Comparison of ENCODE assay signal across 10 mouse cellular contexts in the genomic region with DNA sequence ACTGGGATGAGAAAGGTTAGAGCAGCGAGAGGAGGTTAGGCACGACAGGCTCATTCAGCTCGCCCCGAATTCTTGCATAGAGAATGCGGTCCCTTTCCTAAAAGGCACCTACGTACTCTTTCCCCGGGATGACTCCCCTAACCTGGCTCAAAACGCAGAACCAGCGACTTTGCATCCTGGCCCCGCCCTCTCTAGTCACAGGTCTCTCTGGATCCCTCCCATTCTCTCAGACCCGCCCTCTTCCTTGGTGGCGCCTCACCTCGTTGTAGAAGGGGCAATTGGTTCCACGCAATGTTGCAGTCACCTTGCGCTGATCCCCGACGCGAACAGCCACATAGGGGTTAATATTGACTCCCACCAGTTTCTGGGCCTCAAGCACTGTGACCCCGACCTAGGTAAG. TPM values are rescaled to one million over a fixed set of nuclear protein-coding genes. Genes with fewer than 3 reads are reported as not detected.
A peak's percentile ranks its signal among the peaks of the same experiment; 100 is the strongest.
DNase-seq lines count a peak whose midpoint lies in the region; ATAC-seq and TF ChIP-seq lines count a peak whose summit lies in the region.
"Had no signal": no experiment of that assay in that cellular context is flagged by ENCODE, and none has a peak within 500 bp of the region (broad histone marks: within the 10 kb centered on the region; RNA-seq: fewer than 3 reads in every experiment).

No protein-coding gene starts in this region.

- 7% methylated on average over 19 of the region's 19 CpGs for WGBS in heart, embryonic 10.5 days
- 9% methylated on average over 19 of the region's 19 CpGs for WGBS in hindbrain, postnatal 0 days
- 6% methylated on average over 19 of the region's 19 CpGs for WGBS in lung, postnatal 0 days
- WGBS in heart, adult 2 months: 18% methylated on average over 19 of the region's 19 CpGs

- no peak for ATAC-seq in hindbrain, postnatal 0 days
- peak; percentile 47; the same call in 1 of the 2 replicates for ATAC-seq in lung, postnatal 0 days

- intact Hi-C loops in heart, adult 2 months (cut with DNase I): no loop called here

- TF ChIP-seq CTCF in hindbrain, postnatal 0 days (IDR thresholded peaks at IDR 0.05; ENCODE audit: low read depth): no peak
- no peak for TF ChIP-seq CTCF in lung, postnatal 0 days (IDR thresholded peaks at IDR 0.05)
- TF ChIP-seq CTCF in heart, adult 2 months (IDR thresholded peaks at IDR 0.05): no peak

- H3K27me3 ChIP-seq in heart, embryonic 10.5 days (ENCODE audit: insufficient read depth, poor library complexity, severe bottlenecking): peaks cover 76% of the 10 kb centered on the region
- no peaks in the 10 kb centered on the region for H3K27me3 ChIP-seq in hindbrain, postnatal 0 days (ENCODE audit: insufficient read depth, low read length)
- H3K27me3 ChIP-seq in lung, postnatal 0 days (replicated peaks; ENCODE audit: insufficient read depth, low read length): no peaks in the 10 kb centered on the region
- H3K27me3 ChIP-seq in heart, adult 2 months (ENCODE audit: control insufficient read depth, insufficient read depth, low read length): peaks cover 4% of the 10 kb centered on the region; the same call in 1 of the 2 replicates

- no peaks in the 10 kb centered on the region for H3K79me2 ChIP-seq in heart, adult 2 months (replicated peaks; ENCODE audit: control insufficient read depth, insufficient read depth, low read length)

- no peaks in the 10 kb centered on the region for H3K36me3 ChIP-seq in heart, embryonic 10.5 days
- H3K36me3 ChIP-seq in hindbrain, postnatal 0 days (ENCODE audit: insufficient read depth, low read length): no peaks in the 10 kb centered on the region
- no peaks in the 10 kb centered on the region for H3K36me3 ChIP-seq in lung, postnatal 0 days (ENCODE audit: insufficient read depth, low read length)
- no peaks in the 10 kb centered on the region for H3K36me3 ChIP-seq in heart, adult 2 months (ENCODE audit: control insufficient read depth, insufficient read depth, low read length)

- H3K9ac ChIP-seq in hindbrain, postnatal 0 days (replicated peaks; ENCODE audit: low read length): no peak overlapping the region
- H3K9ac ChIP-seq in lung, postnatal 0 days (replicated peaks; ENCODE audit: low read depth): no peak overlapping the region
- no peak overlapping the region for H3K9ac ChIP-seq in heart, adult 2 months (ENCODE audit: low read depth, low read length)

- H3K4me3 ChIP-seq in heart, embryonic 10.5 days: peak overlapping the region; percentile 33
- no peak overlapping the region for H3K4me3 ChIP-seq in hindbrain, postnatal 0 days (ENCODE audit: low read length)
- H3K4me3 ChIP-seq in lung, postnatal 0 days (ENCODE audit: low read depth, low read length): no peak overlapping the region
- H3K4me3 ChIP-seq in heart, adult 2 months: no peak overlapping the region

- H3K4me1 ChIP-seq in heart, embryonic 10.5 days: peaks cover 7% of the 10 kb centered on the region; the same call in 1 of the 2 replicates
- no peaks in the 10 kb centered on the region for H3K4me1 ChIP-seq in hindbrain, postnatal 0 days (ENCODE audit: insufficient read depth, low read length)
- H3K4me1 ChIP-seq in lung, postnatal 0 days (ENCODE audit: insufficient read depth, low read depth, low read length): no peaks in the 10 kb centered on the region
- H3K4me1 ChIP-seq in heart, adult 2 months (ENCODE audit: control insufficient read depth, insufficient read depth, low read length): no peaks in the 10 kb centered on the region

- H3K9me3 ChIP-seq in heart, embryonic 10.5 days: no peaks in the 10 kb centered on the region
- no peaks in the 10 kb centered on the region for H3K9me3 ChIP-seq in hindbrain, postnatal 0 days (ENCODE audit: low read length)
- no peaks in the 10 kb centered on the region for H3K9me3 ChIP-seq in lung, postnatal 0 days (ENCODE audit: low read length)

- DNase-seq in heart, embryonic 10.5 days (ENCODE audit: low spot score): no peak
- no peak for DNase-seq in heart, postnatal 4 days
- DNase-seq in ES-CJ7 (ENCODE audit: low read depth, low spot score): peak; percentile 46
- no peak for DNase-seq in hindbrain, postnatal 0 days (ENCODE audit: low spot score)
- DNase-seq in lung, postnatal 0 days (ENCODE audit: low spot score): peak; percentile 48
- no peak for DNase-seq in right cerebral cortex, postnatal 36 days (ENCODE audit: low spot score in 2 of 2)
- DNase-seq in ovary, postnatal 10 days (ENCODE audit: low spot score): no peak
- DNase-seq in heart, adult 2 months: no peak
- DNase-seq: cerebellum, adult 9-10 months had no signal

- no peak overlapping the region for H3K27ac ChIP-seq in heart, embryonic 10.5 days
- H3K27ac ChIP-seq in hindbrain, postnatal 0 days: no peak overlapping the region
- H3K27ac ChIP-seq in lung, postnatal 0 days (ENCODE audit: low read length): no peak overlapping the region
- H3K27ac ChIP-seq in heart, adult 2 months: no peak overlapping the region
- H3K27ac ChIP-seq: macrophage had no signal

- TF ChIP-seq EP300 in lung, postnatal 0 days (IDR thresholded peaks at IDR 0.05): no peak
- TF ChIP-seq EP300 in heart, adult 2 months (IDR thresholded peaks at IDR 0.05; ENCODE audit: insufficient read depth, low read depth, low read length): no peak

- H3K4me2 ChIP-seq in hindbrain, postnatal 0 days (ENCODE audit: low read depth, low read length): peak overlapping the region; percentile 28; the same call in 1 of the 2 replicates
- 0 out of 2 replicates have a peak overlapping the region, but pooled peaks have one; percentile 19 for H3K4me2 ChIP-seq in lung, postnatal 0 days (replicated peaks; ENCODE audit: low read depth, low read length)

- no peak for TF ChIP-seq POLR2A in heart, adult 2 months (IDR thresholded peaks at IDR 0.05; ENCODE audit: insufficient read depth, low read depth, low read length)

RNA-seq across cellular contexts. Expression of a gene that starts 4.8 kb away (rescaled TPM):
- not detected in 2 replicates for polyA plus RNA-seq in heart, embryonic 10.5 days (2016; fragmentation: Nextera tagmentation; extraction: Ambion mirVana)
- total RNA-seq in heart, postnatal 4 days (2021): not detected
- total RNA-seq in hindbrain, postnatal 0 days (2014; rRNA removed): not detected in 2 replicates
- polyA plus RNA-seq in hindbrain, postnatal 0 days (2015; fragmentation: Nextera tagmentation; extraction: Ambion mirVana): 0.15 TPM in 1 of 2 replicates, not detected in the other
- 0.06 and 0.36 TPM in 2 replicates for polyA plus RNA-seq in lung, postnatal 0 days (2015; fragmentation: Nextera tagmentation; extraction: Ambion mirVana)
- not detected for total RNA-seq in heart, adult 2 months (2021)
- 0.12 and 0.18 TPM in 2 replicates for polyA plus RNA-seq in heart, adult 2 months (2012; rRNA removed)
- polyA plus RNA-seq: macrophage had no signal

RNA-seq across cellular contexts. Expression of a gene that starts 17.0 kb away (rescaled TPM):
- 3.4 and 5.0 TPM in 2 replicates for polyA plus RNA-seq in heart, embryonic 10.5 days (2016; fragmentation: Nextera tagmentation; extraction: Ambion mirVana)
- total RNA-seq in heart, postnatal 4 days (2021): 1 to 10 TPM in 1 of 2 experiments, under 1 TPM in 1; 0.79 to 1.5 TPM
- 7.9 and 18.5 TPM in 2 replicates for total RNA-seq in hindbrain, postnatal 0 days (2014; rRNA removed)
- 8.3 and 8.7 TPM in 2 replicates for polyA plus RNA-seq in hindbrain, postnatal 0 days (2015; fragmentation: Nextera tagmentation; extraction: Ambion mirVana)
- 0.74 and 0.89 TPM in 2 replicates for polyA plus RNA-seq in lung, postnatal 0 days (2015; fragmentation: Nextera tagmentation; extraction: Ambion mirVana)
- 1 to 10 TPM in 1 of 2 experiments, under 1 TPM in 1; 0.99 to 1.8 TPM for total RNA-seq in heart, adult 2 months (2021)
- polyA plus RNA-seq in heart, adult 2 months (2012; rRNA removed): 1.7 and 2.4 TPM in 2 replicates
- polyA plus RNA-seq: macrophage had no signal

RNA-seq across cellular contexts. Expression of a gene that starts 40.1 kb away (rescaled TPM):
- 179 and 186 TPM in 2 replicates for polyA plus RNA-seq in heart, embryonic 10.5 days (2016; fragmentation: Nextera tagmentation; extraction: Ambion mirVana)
- 10 to 100 TPM; 86.5 to 91.5 TPM for total RNA-seq in heart, postnatal 4 days (2021)
- 288 and 352 TPM in 2 replicates for total RNA-seq in hindbrain, postnatal 0 days (2014; rRNA removed)
- polyA plus RNA-seq in hindbrain, postnatal 0 days (2015; fragmentation: Nextera tagmentation; extraction: Ambion mirVana): 430 and 472 TPM in 2 replicates
- polyA plus RNA-seq in lung, postnatal 0 days (2015; fragmentation: Nextera tagmentation; extraction: Ambion mirVana): 168 and 181 TPM in 2 replicates
- 10 to 100 TPM; 60.1 to 67.5 TPM for total RNA-seq in heart, adult 2 months (2021)
- 104 TPM in 2 replicates for polyA plus RNA-seq in heart, adult 2 months (2012; rRNA removed)

RNA-seq across cellular contexts. Expression of a gene that starts 40.2 kb away (rescaled TPM):
- 0.79 and 1.4 TPM in 2 replicates for polyA plus RNA-seq in heart, embryonic 10.5 days (2016; fragmentation: Nextera tagmentation; extraction: Ambion mirVana)
- total RNA-seq in heart, postnatal 4 days (2021): under 1 TPM; 0.18 to 0.21 TPM
- 0.50 and 1.3 TPM in 2 replicates for total RNA-seq in hindbrain, postnatal 0 days (2014; rRNA removed)
- 0.97 and 1.4 TPM in 2 replicates for polyA plus RNA-seq in hindbrain, postnatal 0 days (2015; fragmentation: Nextera tagmentation; extraction: Ambion mirVana)
- 1.0 and 1.1 TPM in 2 replicates for polyA plus RNA-seq in lung, postnatal 0 days (2015; fragmentation: Nextera tagmentation; extraction: Ambion mirVana)
- under 1 TPM; 0.55 to 0.61 TPM for total RNA-seq in heart, adult 2 months (2021)
- polyA plus RNA-seq in heart, adult 2 months (2012; rRNA removed): 0.78 and 2.2 TPM in 2 replicates

Comparison
In these comparisons a context has a peak if more than half of its experiments do, and no peak if none do; other contexts are left out.
1. DNase-seq: peak in ES-CJ7 (single experiment) and lung, postnatal 0 days (single experiment); none in heart, embryonic 10.5 days (single experiment), heart, postnatal 4 days (single experiment), hindbrain, postnatal 0 days (single experiment), right cerebral cortex, postnatal 36 days (0 of 2), ovary, postnatal 10 days (single experiment) and heart, adult 2 months (0 of 2).